Mouse (Mus musculus): ENCODE results near the gene Syncrip. TPM values are rescaled to one million over a fixed set of nuclear protein-coding genes. Genes with fewer than 3 reads are reported as not detected.

Syncrip gene
- total and polyA plus RNA-seq, 2 experiments from 2014 or later: 64.0 to 79.0 TPM

- no peak for TF ChIP-seq CTCF (IDR thresholded peaks at IDR 0.05)
- Histone ChIP-seq H3K4me3 (ENCODE audit: low read depth, low read length) (peak within 1 kb of the TSS; percentile 90), H3K36me3 (ENCODE audit: insufficient read depth, low read length) (no peaks in the 10 kb centered on the region), H3K4me1 (ENCODE audit: insufficient read depth, low read length) (0 out of 2 replicates have a peak, but pooled peaks cover 2% of the 10 kb centered on the region), H3K9ac (replicated peaks; ENCODE audit: low read length, poor library complexity, severe bottlenecking) (peak within 1 kb of the TSS; percentile 91), H3K27me3 (ENCODE audit: insufficient read depth, low read length) (no peaks in the 10 kb centered on the region), H3K27ac (ENCODE audit: low read depth, low read length) (peak within 1 kb of the TSS; percentile 89), H3K4me2 (ENCODE audit: low read depth, low read length, poor library complexity, severe bottlenecking) (peak within 1 kb of the TSS; percentile 66), H3K9me3 (ENCODE audit: low read length) (no peaks in the 10 kb centered on the region)
- peak; percentile 96 for DNase-seq (ENCODE audit: low spot score)
- WGBS: under 1% methylated on average over 58 of the region's 62 CpGs
- peak; percentile 96 for ATAC-seq (ENCODE audit: low FRiP score)
Measured at GRCm38 (mm10) chr9:88438555-88439237, 43.7 kb downstream of the Syncrip start, which contains the start of gene Snx14. Snx14 (minus strand) TSS chr9:88438958.

- peak overlapping the region; percentile 91 for H3K9ac ChIP-seq (replicated peaks; ENCODE audit: low read length, poor library complexity, severe bottlenecking)
- peak overlapping the region; percentile 66 for H3K4me2 ChIP-seq (ENCODE audit: low read depth, low read length, poor library complexity, severe bottlenecking)
- H3K9me3 ChIP-seq (ENCODE audit: low read length): no peaks in the 10 kb centered on the region
- H3K36me3 ChIP-seq (ENCODE audit: insufficient read depth, low read length): no peaks in the 10 kb centered on the region
- H3K27me3 ChIP-seq (ENCODE audit: insufficient read depth, low read length): no peaks in the 10 kb centered on the region
- H3K4me1 ChIP-seq (ENCODE audit: insufficient read depth, low read length): 0 out of 2 replicates have a peak, but pooled peaks cover 2% of the 10 kb centered on the region
- H3K4me3 ChIP-seq (ENCODE audit: low read depth, low read length): peak overlapping the region; percentile 90
- TF ChIP-seq CTCF (IDR thresholded peaks at IDR 0.05): no peak
- DNase-seq (ENCODE audit: low spot score) (peak; percentile 3), ATAC-seq (ENCODE audit: low FRiP score) (peak; percentile 0; the same call in 1 of the 2 replicates)
- H3K27ac ChIP-seq (ENCODE audit: low read depth, low read length): peak overlapping the region; percentile 89
- WGBS: under 1% methylated on average over 15 of the region's 15 CpGs
Measured at GRCm38 (mm10) chr9:88438237-88438554, 44.2 kb downstream of the Syncrip start.

- H3K4me1 ChIP-seq (ENCODE audit: insufficient read depth, low read length): 0 out of 2 replicates have a peak, but pooled peaks cover 2% of the 10 kb centered on the region
- H3K9me3 ChIP-seq (ENCODE audit: low read length): no peaks in the 10 kb centered on the region
- WGBS: 50% methylated on average over 10 of the region's 10 CpGs
Measured at GRCm38 (mm10) chr9:88437342-88438236, 44.8 kb downstream of the Syncrip start.

GRCm38 (mm10) chr9:88424356-88424755 lies 58.0 kb downstream of the Syncrip start:
- Histone ChIP-seq H3K9ac (replicated peaks; ENCODE audit: low read length, poor library complexity, severe bottlenecking) (no peak overlapping the region), H3K4me3 (ENCODE audit: low read depth, low read length) (no peak overlapping the region), H3K36me3 (ENCODE audit: insufficient read depth, low read length) (peaks cover 4% of the 10 kb centered on the region; the same call in 1 of the 2 replicates), H3K27me3 (ENCODE audit: insufficient read depth, low read length) (no peaks in the 10 kb centered on the region), H3K27ac (ENCODE audit: low read depth, low read length) (no peak overlapping the region), H3K4me2 (ENCODE audit: low read depth, low read length, poor library complexity, severe bottlenecking) (no peak overlapping the region), H3K4me1 (ENCODE audit: insufficient read depth, low read length) (no peaks in the 10 kb centered on the region), H3K9me3 (ENCODE audit: low read length) (no peaks in the 10 kb centered on the region)
- ATAC-seq (ENCODE audit: low FRiP score): no peak
- WGBS: 88% methylated on average over 2 of the region's 2 CpGs
- no peak for TF ChIP-seq CTCF (IDR thresholded peaks at IDR 0.05)
- DNase-seq (ENCODE audit: low spot score): no peak

More at GRCm38 (mm10) chr9:88437342-88438236, 44.8 kb downstream of the Syncrip start:
- Histone ChIP-seq H3K9ac (replicated peaks; ENCODE audit: low read length, poor library complexity, severe bottlenecking) (peak overlapping the region; percentile 91), H3K27me3 (ENCODE audit: insufficient read depth, low read length) (no peaks in the 10 kb centered on the region), H3K4me3 (ENCODE audit: low read depth, low read length) (peak overlapping the region; percentile 90), H3K27ac (ENCODE audit: low read depth, low read length) (peak overlapping the region; percentile 89), H3K36me3 (ENCODE audit: insufficient read depth, low read length) (no peaks in the 10 kb centered on the region), H3K4me2 (ENCODE audit: low read depth, low read length, poor library complexity, severe bottlenecking) (peak overlapping the region; percentile 66)
- DNase-seq (ENCODE audit: low spot score): no peak
- TF ChIP-seq CTCF (IDR thresholded peaks at IDR 0.05): no peak
- no peak for ATAC-seq (ENCODE audit: low FRiP score)

GRCm38 (mm10) chr9:88422428-88422827 lies 59.9 kb downstream of the Syncrip start:
- H3K9me3 ChIP-seq (ENCODE audit: low read length): no peaks in the 10 kb centered on the region
- ATAC-seq (ENCODE audit: low FRiP score) (no peak), DNase-seq (ENCODE audit: low spot score) (no peak)
- H3K4me3 ChIP-seq (ENCODE audit: low read depth, low read length): no peak overlapping the region
- H3K4me1 ChIP-seq (ENCODE audit: insufficient read depth, low read length): no peaks in the 10 kb centered on the region
- H3K9ac ChIP-seq (replicated peaks; ENCODE audit: low read length, poor library complexity, severe bottlenecking): no peak overlapping the region
- no peak overlapping the region for H3K27ac ChIP-seq (ENCODE audit: low read depth, low read length)
- WGBS: 97% methylated on average over 4 of the region's 4 CpGs
- peak; percentile 20; the same call in 1 of the 2 replicates for TF ChIP-seq CTCF (IDR thresholded peaks at IDR 0.05)
- H3K36me3 ChIP-seq (ENCODE audit: insufficient read depth, low read length): peaks cover 11% of the 10 kb centered on the region; the same call in 1 of the 2 replicates
- H3K4me2 ChIP-seq (ENCODE audit: low read depth, low read length, poor library complexity, severe bottlenecking): no peak overlapping the region
- no peaks in the 10 kb centered on the region for H3K27me3 ChIP-seq (ENCODE audit: insufficient read depth, low read length)

All from midbrain, postnatal 0 days (tissue).